Mouse (Mus musculus) Patski (cell line): ENCODE results near the gene Cdk12. TPM values are rescaled to one million over a fixed set of nuclear protein-coding genes. Genes with fewer than 3 reads are reported as not detected.

ENCODE experiments used
- ATAC-seq: fragments of 100-300 bp; one replicate; pipeline ENCODE4 v1.8.0; 2021
- CTCF ChIA-PET: fragments of 350-600 bp; sonication (Branson Sonifier 250); formaldehyde crosslinking; loops from one replicate; lab custom pipeline; 2022; ENCODE audit warnings: inconsistent platforms; lab: Charles Lee
- POLR2A ChIA-PET: fragments of 350-600 bp; sonication (Branson Sonifier 250); formaldehyde crosslinking; loops from one replicate; lab custom pipeline; 2022; ENCODE audit warnings: antibody characterized with exemption, inconsistent platforms; lab: Charles Lee
- DNase-seq: peaks from one replicate; pipeline ENCODE4 v3.0.0-alpha.2; 2011; ENCODE audit warnings: low read depth, low spot score
- H3K27me3 ChIP-seq: fragments of 371-371 bp; one replicate; pipeline ENCODE4 v1.5.1; 2021
- CTCF ChIP-seq: fragments of 100-300 bp; IDR thresholded peaks from one replicate; pipeline ENCODE4 v1.5.1; 2021
- in situ Hi-C: fragments of 300-500 bp; cut with MboI; formaldehyde crosslinking; loops from 3 replicates; pipeline ENCODE4 v1.11.1; 2018; ENCODE audit warnings: low pct_unique_long_range_greater_than_20kb, mixed read lengths
- polyA plus RNA-seq: library from polyadenylated mRNA; unstranded; gene quantifications from one replicate; pipeline ENCODE4 v1.2.3, GENCODE M21; 2021

Cdk12 gene
- polyA plus RNA-seq, 1 experiment from 2014 or later, result 24.8 TPM

DNA sequence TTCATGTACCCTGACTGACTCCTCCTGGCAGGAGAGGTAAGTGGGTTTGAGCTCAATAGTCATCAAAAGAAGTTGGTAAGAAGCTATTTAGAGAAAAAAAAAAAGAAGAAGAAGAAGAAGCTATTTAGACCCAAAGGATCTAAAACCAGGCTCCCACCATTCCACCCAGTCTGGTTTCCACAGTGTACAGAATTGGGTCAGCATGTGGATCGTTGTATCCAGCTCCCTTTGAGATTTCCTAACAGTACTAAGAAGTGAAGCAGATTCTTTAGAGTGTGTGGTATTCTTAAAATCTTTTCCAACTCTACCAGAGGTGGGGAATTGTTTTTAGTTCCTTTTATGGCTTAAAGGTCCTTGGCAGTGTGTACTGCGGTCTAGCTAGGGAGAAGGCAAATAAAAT lies 50.9 kb downstream of the Cdk12 start:
- ChIA-PET CTCF (interaction anchor here (1.0 to 1.3 kb wide), 4 partner anchors 9 to 31 kb away, joined by 3 to 5 read pairs (median 4); no protein-coding TSS in a partner anchor), POLR2A (interaction anchor here (1.7 kb wide), 1 partner anchor 11 kb away, joined by 7 read pairs; no protein-coding TSS in a partner anchor)
- TF ChIP-seq CTCF, result no peak
- in situ Hi-C loops, result no loop called here
- no peak for DNase-seq
- no peaks in the 10 kb centered on the region for H3K27me3 ChIP-seq
- ATAC-seq, result no peak

DNA sequence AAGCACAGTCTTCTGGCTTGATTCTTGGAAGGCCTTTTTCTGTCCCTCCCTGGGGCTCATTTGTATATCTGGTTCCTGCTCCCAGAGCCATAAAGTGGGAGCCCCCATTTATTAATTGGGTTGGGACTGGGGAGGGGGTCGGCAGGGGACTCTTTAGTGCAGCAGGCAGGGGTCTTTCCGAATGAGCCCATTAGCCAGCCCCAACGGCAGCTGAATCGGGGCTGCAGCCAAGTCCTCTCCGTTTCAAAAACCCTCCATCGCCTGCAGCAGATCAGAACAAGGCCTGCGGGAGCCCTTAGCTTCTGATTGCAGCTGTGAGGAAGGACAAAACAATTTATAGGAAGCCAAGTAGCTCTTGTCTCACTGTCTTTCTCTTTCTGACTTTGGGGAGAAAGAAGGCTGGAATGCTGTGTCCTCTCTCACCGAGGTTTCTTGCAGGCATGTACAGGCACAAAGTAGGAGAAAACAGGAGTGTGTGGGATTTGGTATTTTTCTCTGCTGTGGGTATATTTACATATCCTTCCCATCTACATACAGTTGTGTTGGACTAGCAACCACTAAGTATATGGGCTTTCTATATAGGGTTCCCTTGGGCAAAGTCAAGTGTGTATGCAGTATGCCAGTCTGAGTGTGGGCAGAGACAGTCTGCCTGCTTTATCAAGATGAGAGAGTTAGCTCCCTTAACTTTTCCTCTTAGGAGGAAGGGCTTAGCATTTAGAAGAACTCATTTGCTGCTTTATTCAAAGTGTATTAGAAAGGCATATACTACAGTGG lies 58.0 kb downstream of the Cdk12 start:
- in situ Hi-C loops, result no loop called here
- ChIA-PET POLR2A (interaction anchor here (0.9 kb wide), 1 partner anchor 9 kb away, joined by 3 read pairs; no protein-coding TSS in a partner anchor), CTCF (interaction anchor here (0.8 to 4.9 kb wide), 3 partner anchors 9 to 81 kb away, joined by 3 to 43 read pairs (median 4); no protein-coding TSS in a partner anchor)
- ATAC-seq (no peak), DNase-seq (no peak)
- no peaks in the 10 kb centered on the region for H3K27me3 ChIP-seq
- TF ChIP-seq CTCF, result no peak

DNA sequence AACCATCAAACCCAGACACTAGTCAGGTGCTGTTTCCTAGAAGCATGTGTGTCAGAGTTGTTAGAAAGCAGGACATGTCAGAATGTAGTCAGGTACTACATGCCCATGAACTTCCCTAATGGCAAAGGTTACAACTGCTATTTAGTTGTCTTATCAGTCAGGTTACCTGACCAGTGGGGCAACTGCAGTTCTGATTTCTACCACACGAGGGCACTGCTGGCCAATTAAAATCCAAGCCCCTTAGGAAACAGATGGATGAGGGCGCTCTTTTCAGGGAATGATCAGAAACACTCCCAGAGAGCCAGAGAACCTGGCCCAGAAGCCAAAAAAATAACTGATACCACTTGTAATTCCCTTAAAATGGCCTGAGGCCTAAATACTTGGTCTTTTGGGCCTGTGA lies 62.2 kb downstream of the Cdk12 start:
- ATAC-seq (no peak), DNase-seq (peak; percentile 20)
- in situ Hi-C loops, result loop anchor here (5.0 kb wide), 2 partner anchors 72 to 197 kb away; no protein-coding TSS in a partner anchor
- POLR2A ChIA-PET, result no interaction called here
- CTCF ChIA-PET, result interaction anchor here (0.8 to 2.3 kb wide), 5 partner anchors 11 to 193 kb away, joined by 3 to 21 read pairs (median 4); no protein-coding TSS in a partner anchor
- no peaks in the 10 kb centered on the region for H3K27me3 ChIP-seq
- TF ChIP-seq CTCF, result peak; percentile 97

DNA sequence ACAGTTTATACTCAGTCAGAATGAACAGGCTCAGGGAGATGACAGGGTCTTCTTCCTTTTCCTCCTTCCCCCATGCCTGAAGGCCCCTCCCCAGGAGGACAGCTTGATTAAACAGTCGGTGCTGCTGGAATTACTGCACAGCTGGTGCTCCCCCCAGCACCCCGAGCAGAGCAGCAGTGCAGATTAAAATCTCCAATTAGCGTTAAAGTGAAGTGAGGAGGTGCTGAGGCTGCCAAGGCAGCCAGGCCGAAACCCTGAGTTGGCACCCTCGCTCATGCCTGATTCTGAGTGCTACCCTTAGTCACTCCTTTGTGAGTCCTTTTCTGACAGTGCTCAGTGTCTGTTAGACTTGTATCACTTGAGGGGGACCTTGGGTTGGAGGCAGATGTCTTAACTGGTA lies 63.0 kb downstream of the Cdk12 start:
- CTCF ChIA-PET, result interaction anchor here (0.8 to 2.3 kb wide), 5 partner anchors 10 to 192 kb away, joined by 3 to 21 read pairs (median 4); no protein-coding TSS in a partner anchor
- no peak for DNase-seq

DNA sequence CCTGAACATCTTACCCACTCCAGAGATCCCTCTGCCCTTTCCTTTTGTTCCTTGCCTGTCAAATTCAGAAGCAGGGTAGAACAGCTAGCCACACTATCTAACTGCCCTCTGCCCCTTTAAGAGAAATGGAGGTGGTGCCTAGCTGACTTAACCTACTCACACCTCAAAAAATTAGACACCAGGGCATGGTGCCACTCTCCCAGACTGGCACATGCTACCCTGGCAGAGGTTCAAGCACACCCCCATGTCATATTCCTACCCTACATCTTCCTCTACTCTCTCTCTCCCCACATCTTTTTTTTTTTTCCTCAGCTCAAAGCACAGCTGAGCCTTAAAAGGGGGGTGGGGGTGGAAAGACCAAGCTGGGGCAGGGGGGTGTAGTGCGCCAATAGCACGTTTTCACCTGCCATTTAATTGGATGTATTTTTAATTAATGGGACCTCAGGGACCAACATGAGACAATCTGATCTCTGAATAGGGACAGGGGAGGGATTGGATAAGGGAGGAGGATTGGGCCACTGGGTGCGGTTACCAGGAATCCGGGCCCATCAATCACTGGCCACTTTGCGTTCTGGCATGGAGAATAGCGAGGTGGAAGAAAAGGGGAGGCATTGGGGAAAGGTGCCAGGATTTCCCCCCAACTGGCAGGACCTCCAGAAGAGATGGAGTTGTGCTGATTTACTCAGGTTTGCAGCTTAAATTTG lies 64.0 kb downstream of the Cdk12 start:
- no peaks in the 10 kb centered on the region for H3K27me3 ChIP-seq
- no peak for TF ChIP-seq CTCF
- no peak for ATAC-seq
- ChIA-PET CTCF (interaction anchor here (1.2 to 2.5 kb wide), 4 partner anchors 11 to 191 kb away, joined by 3 to 14 read pairs (median 4); no protein-coding TSS in a partner anchor), POLR2A (no interaction called here)
- in situ Hi-C loops, result loop anchor here (5.0 kb wide), 2 partner anchors 70 to 195 kb away; no protein-coding TSS in a partner anchor
- no peak for DNase-seq

More for the DNA sequence above, 63.0 kb downstream of the Cdk12 start:
- no peaks in the 10 kb centered on the region for H3K27me3 ChIP-seq
- no peak for ATAC-seq
- POLR2A ChIA-PET, result no interaction called here
- TF ChIP-seq CTCF, result no peak
- in situ Hi-C loops, result loop anchor here (5.0 kb wide), 2 partner anchors 71 to 196 kb away; no protein-coding TSS in a partner anchor

DNA sequence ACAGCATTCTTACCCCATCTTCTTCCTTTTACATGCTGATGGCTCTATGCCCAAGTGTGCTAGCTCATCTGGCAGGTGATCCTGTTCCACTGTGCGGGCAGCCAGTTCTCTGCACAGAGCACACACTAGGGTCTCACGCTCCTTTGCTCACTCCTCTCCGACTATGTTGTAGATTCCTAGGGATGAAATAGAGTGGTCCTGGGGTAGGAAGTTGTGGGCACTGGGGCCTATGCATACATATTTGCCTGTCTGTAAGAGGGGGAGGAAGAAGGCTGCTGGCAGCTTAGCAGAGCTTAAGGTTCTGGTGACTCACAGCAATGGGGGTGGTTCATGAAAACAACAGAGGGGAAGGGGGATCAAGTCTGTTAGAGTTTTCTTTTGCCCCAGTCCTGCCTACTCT lies 67.2 kb downstream of the Cdk12 start:
- TF ChIP-seq CTCF, result no peak
- POLR2A ChIA-PET, result interaction anchor here (0.9 kb wide), 1 partner anchor 25 kb away, joined by 5 read pairs; no protein-coding TSS in a partner anchor

DNA sequence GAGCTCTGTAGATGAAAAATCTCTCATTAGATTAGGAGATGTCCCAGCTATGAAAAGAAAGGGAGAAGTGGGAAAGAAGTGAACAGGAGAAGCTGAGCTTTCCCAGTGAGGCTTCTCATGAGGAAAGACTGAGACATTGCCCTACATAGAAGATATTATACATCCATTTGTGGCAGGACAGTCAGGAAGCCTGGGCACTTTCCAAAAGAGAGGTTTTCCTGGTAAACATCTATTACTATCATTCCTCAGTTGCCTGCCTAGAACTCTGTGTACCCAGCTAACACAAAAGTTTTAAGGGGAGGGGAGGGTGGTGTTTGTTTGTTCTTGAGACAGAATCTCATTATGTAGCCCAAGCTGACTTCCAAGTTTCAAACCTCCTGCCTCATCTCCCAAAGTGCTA lies 67.6 kb downstream of the Cdk12 start:
- in situ Hi-C loops, result no loop called here
- TF ChIP-seq CTCF, result no peak
- ChIA-PET CTCF (interaction anchor here (1.9 kb wide), 1 partner anchor 72 kb away, joined by 12 read pairs; no protein-coding TSS in a partner anchor), POLR2A (no interaction called here)
- no peak for ATAC-seq
- no peak for DNase-seq
- H3K27me3 ChIP-seq, result no peaks in the 10 kb centered on the region

More for the DNA sequence above, 67.2 kb downstream of the Cdk12 start:
- CTCF ChIA-PET, result interaction anchor here (1.9 kb wide), 1 partner anchor 72 kb away, joined by 12 read pairs; no protein-coding TSS in a partner anchor
- ATAC-seq, result no peak
- in situ Hi-C loops, result no loop called here
- no peaks in the 10 kb centered on the region for H3K27me3 ChIP-seq
- DNase-seq, result no peak

DNA sequence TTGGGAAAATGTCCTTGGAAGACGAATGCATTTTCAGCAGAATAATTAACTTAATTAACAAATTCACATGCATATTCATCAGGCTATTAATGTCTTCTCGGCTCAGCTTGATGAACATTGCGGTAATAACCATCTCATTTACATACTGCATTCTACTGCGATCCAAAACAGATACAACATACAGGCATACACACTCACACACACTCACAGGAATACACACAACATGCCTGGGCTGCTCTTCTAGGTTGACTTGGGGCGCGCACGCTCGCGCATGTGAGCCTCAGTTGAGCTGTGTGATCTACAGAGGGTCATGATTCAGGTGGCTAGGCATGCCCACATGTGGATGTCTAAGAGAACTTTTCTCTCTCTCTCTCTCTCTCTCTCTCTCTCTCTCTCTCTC lies 80.9 kb downstream of the Cdk12 start:
- ATAC-seq (no peak), DNase-seq (no peak)
- CTCF ChIA-PET, result no interaction called here
- in situ Hi-C loops, result no loop called here
- POLR2A ChIA-PET, result no interaction called here
- H3K27me3 ChIP-seq, result no peaks in the 10 kb centered on the region
- no peak for TF ChIP-seq CTCF

DNA sequence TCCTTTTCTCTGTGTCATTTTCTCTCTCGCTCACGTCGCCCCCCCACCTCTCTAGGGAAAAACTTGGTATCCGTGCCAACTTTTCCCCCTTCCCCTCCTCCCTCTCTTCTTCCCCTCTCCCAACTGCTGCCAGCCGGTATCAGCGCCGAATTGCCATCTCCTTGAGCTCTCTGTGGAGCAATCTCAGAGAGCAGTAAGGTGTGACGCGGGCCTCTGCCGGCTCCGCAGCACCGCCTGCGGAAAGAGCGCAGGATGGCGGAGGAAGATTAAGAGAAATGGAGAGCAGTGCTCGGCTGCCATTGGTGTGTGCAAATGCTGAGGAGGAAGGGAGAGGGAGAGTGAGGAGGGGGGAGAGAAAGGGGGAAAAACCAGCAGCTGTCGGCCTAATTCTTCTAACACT lies 81.4 kb downstream of the Cdk12 start:
- in situ Hi-C loops, result no loop called here
- POLR2A ChIA-PET, result no interaction called here
- no peak for ATAC-seq
- no peak for TF ChIP-seq CTCF
- no peak for DNase-seq
- CTCF ChIA-PET, result no interaction called here
- no peaks in the 10 kb centered on the region for H3K27me3 ChIP-seq

DNA sequence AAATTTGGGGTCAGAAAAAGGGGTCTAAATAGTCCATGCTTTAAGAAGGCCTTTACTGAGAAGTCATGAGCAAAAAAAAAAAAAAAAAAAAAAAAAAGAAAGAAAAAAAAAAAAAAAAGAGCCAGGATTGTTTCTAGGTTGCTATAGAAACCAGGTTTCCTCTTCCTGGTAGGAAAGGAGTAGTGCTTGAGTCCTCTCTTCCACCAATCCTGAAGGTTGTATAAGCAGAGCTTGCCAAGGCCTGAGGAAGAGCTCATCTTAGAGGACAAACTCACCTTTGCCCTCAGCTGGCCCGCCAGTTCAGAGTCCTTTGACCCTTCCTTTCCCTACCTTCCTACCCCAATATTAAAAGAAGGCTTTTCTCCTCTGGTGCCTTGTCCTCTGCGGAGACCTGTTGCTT lies 82.5 kb downstream of the Cdk12 start:
- in situ Hi-C loops, result no loop called here
- ATAC-seq (no peak), DNase-seq (no peak)
- TF ChIP-seq CTCF, result no peak
- no peaks in the 10 kb centered on the region for H3K27me3 ChIP-seq
- ChIA-PET CTCF (no interaction called here), POLR2A (no interaction called here)
